8 mouse cellular contexts compared by ENCODE assay signal in the genomic region with DNA sequence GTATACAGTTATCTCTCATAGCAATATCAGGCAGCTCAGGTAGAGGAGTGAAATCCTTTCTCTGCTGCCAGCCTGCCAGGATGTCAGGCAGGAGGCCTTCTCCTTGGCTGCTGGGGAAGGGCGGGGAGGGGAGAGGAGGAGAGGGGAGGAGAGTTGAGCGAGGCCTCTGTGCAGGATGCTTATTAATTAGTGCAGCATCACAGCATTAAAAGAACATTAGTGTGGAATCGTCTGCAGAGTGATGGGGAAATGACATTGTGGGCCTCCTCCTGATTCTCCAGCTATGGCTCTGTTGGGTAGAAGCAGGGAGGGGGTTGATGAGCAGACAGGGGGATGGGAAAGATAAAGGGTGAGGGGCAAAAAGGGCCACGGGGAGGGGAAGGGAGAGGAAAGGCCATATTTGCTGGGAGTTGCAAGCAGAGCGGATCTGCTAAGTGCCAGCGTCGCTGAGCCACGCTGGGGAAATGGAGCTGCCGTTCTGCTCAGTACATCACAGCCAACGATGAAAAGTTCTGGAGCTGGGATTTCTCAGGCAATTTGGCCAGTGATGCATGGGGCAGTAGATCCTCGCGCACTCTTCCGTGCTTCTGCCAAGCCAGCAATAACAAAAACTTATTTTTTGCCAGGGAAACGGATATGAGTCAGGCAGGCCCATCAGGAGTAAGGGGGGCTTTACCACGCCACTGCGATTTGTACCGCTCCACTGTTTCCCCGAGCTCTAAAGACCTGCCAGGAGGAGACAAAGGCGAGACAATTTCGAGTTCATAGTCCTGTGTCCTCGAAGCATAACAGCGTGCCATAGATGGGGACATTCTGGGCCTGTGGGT. TPM values are rescaled to one million over a fixed set of nuclear protein-coding genes. Genes with fewer than 3 reads are reported as not detected.
DNase-seq lines count a peak whose midpoint lies in the region; ATAC-seq and TF ChIP-seq lines count a peak whose summit lies in the region.

No protein-coding gene starts in this region.

- peaks cover 6% of the 10 kb centered on the region for H3K4me1 ChIP-seq in forebrain, postnatal 0 days (ENCODE audit: insufficient read depth)
- peaks cover 27% of the 10 kb centered on the region for H3K4me1 ChIP-seq in kidney, postnatal 0 days (replicated peaks; ENCODE audit: insufficient read depth, low read length)
- H3K4me1 ChIP-seq in neural tube, embryonic 12.5 days, result peaks cover 22% of the 10 kb centered on the region

- peak; percentile 69 for ATAC-seq in forebrain, postnatal 0 days
- no peak for ATAC-seq in kidney, postnatal 0 days (replicated peaks; ENCODE audit: low FRiP score, low read depth)
- peak; percentile 65 for ATAC-seq in neural tube, embryonic 12.5 days (ENCODE audit: low FRiP score, low read depth)

- no peak overlapping the region; the same call in 1 of the 2 replicates for H3K4me2 ChIP-seq in forebrain, postnatal 0 days (ENCODE audit: low read depth)
- peak overlapping the region; percentile 15; the same call in 1 of the 2 replicates for H3K4me2 ChIP-seq in kidney, postnatal 0 days (ENCODE audit: low read length)
- peak overlapping the region; percentile 12 for H3K4me2 ChIP-seq in neural tube, embryonic 12.5 days (replicated peaks)

- WGBS in forebrain, postnatal 0 days, result 14% methylated on average over 22 of the region's 22 CpGs
- 23% methylated on average over 22 of the region's 22 CpGs for WGBS in kidney, postnatal 0 days
- 25% methylated on average over 22 of the region's 22 CpGs for WGBS in neural tube, embryonic 12.5 days

- no peak overlapping the region for H3K9ac ChIP-seq in forebrain, postnatal 0 days
- no peak overlapping the region for H3K9ac ChIP-seq in kidney, postnatal 0 days (ENCODE audit: low read depth, low read length)
- no peak overlapping the region for H3K9ac ChIP-seq in neural tube, embryonic 12.5 days

- no peak overlapping the region for H3K27ac ChIP-seq in forebrain, postnatal 0 days (ENCODE audit: low read depth, low read length)
- H3K27ac ChIP-seq in kidney, postnatal 0 days, result peak overlapping the region; percentile 80
- H3K27ac ChIP-seq in neural tube, embryonic 12.5 days, result peak overlapping the region; percentile 50; the same call in 1 of the 2 replicates

- no peaks in the 10 kb centered on the region for H3K36me3 ChIP-seq in forebrain, postnatal 0 days (ENCODE audit: insufficient read depth)
- no peaks in the 10 kb centered on the region for H3K36me3 ChIP-seq in kidney, postnatal 0 days (ENCODE audit: insufficient read depth, low read length)
- H3K36me3 ChIP-seq in neural tube, embryonic 12.5 days, result no peaks in the 10 kb centered on the region

- H3K27me3 ChIP-seq in forebrain, postnatal 0 days (ENCODE audit: insufficient read depth, low read length), result no peaks in the 10 kb centered on the region
- H3K27me3 ChIP-seq in kidney, postnatal 0 days (ENCODE audit: insufficient read depth, low read length), result no peaks in the 10 kb centered on the region
- H3K27me3 ChIP-seq in neural tube, embryonic 12.5 days (replicated peaks), result peaks cover 10% of the 10 kb centered on the region; the same call in 1 of the 2 replicates

- no peak for TF ChIP-seq CTCF in forebrain, postnatal 0 days (IDR thresholded peaks at IDR 0.05; ENCODE audit: low read depth)
- no peak for TF ChIP-seq CTCF in kidney, postnatal 0 days (IDR thresholded peaks at IDR 0.05; ENCODE audit: low read depth)

- H3K9me3 ChIP-seq in forebrain, postnatal 0 days (ENCODE audit: low read length), result no peaks in the 10 kb centered on the region
- H3K9me3 ChIP-seq in kidney, postnatal 0 days (replicated peaks; ENCODE audit: low read length), result no peaks in the 10 kb centered on the region
- H3K9me3 ChIP-seq in neural tube, embryonic 12.5 days, result no peaks in the 10 kb centered on the region

- DNase-seq in heart, adult 18-20 months, result peak; percentile 44 to 71
- DNase-seq in heart, adult 8-10 months (ENCODE audit: low spot score), result no peak
- peak; percentile 32 for DNase-seq in forebrain, postnatal 0 days
- DNase-seq in kidney, postnatal 0 days (ENCODE audit: low spot score), result peak; percentile 63
- DNase-seq in adrenal gland, postnatal 14 days, result no peak
- DNase-seq in cerebellum, postnatal 36 days, result no peak
- no peak for DNase-seq in frontal cortex, postnatal 36 days (ENCODE audit: low spot score in 2 of 2)

- no peak overlapping the region for H3K4me3 ChIP-seq in forebrain, postnatal 0 days (ENCODE audit: low read depth, low read length)
- H3K4me3 ChIP-seq in kidney, postnatal 0 days (replicated peaks; ENCODE audit: low read depth, low read length), result no peak overlapping the region
- no peak overlapping the region for H3K4me3 ChIP-seq in neural tube, embryonic 12.5 days

RNA-seq across cellular contexts. Expression of a gene that starts 30.8 kb away (rescaled TPM):
- 10 to 100 TPM; 22.8 to 23.7 TPM for total RNA-seq in heart, adult 18-20 months (2021)
- 10 to 100 TPM; 18.2 to 21.9 (median 19.7) TPM for total RNA-seq in heart, adult 8-10 months (2022)
- total RNA-seq in forebrain, postnatal 0 days (2014; rRNA removed), result 42.7 and 50.0 TPM in 2 replicates
- 11.1 and 16.1 TPM in 2 replicates for polyA plus RNA-seq in forebrain, postnatal 0 days (2015; fragmentation: Nextera tagmentation; extraction: Ambion mirVana)
- polyA plus RNA-seq in kidney, postnatal 0 days (2015; fragmentation: Nextera tagmentation; extraction: Ambion mirVana), result 19.4 and 21.7 TPM in 2 replicates
- polyA plus RNA-seq in neural tube, embryonic 12.5 days (2016; fragmentation: Nextera tagmentation; extraction: Ambion mirVana), result 37.2 and 38.9 TPM in 2 replicates
- 24.2 and 28.2 TPM in 2 replicates for total RNA-seq in adrenal gland, postnatal 14 days (2021)

Comparison
In these comparisons a context has a peak if more than half of its experiments do, and no peak if none do; other contexts are left out.
1. DNase-seq: peak in heart, adult 18-20 months (2 of 2), forebrain, postnatal 0 days (single experiment) and kidney, postnatal 0 days (single experiment); none in heart, adult 8-10 months (single experiment), adrenal gland, postnatal 14 days (single experiment), cerebellum, postnatal 36 days (0 of 2) and frontal cortex, postnatal 36 days (0 of 2).